Mouse (Mus musculus): ENCODE results near the gene Nphp4. TPM values are rescaled to one million over a fixed set of nuclear protein-coding genes. Genes with fewer than 3 reads are reported as not detected.

Nphp4 gene
- polyA plus RNA-seq, 1 experiment from 2014 or later: 4.0 TPM

- Histone ChIP-seq H3K27ac (ENCODE audit: low read length) (no peak overlapping the region), H3K27me3 (ENCODE audit: control insufficient read depth, insufficient read depth, low read length) (no peaks in the 10 kb centered on the region), H3K4me3 (ENCODE audit: low read depth, low read length) (no peak overlapping the region), H3K36me3 (ENCODE audit: control insufficient read depth, insufficient read depth, low read length) (no peaks in the 10 kb centered on the region), H3K4me2 (replicated peaks; ENCODE audit: low read depth, low read length) (no peak overlapping the region), H3K4me1 (ENCODE audit: control insufficient read depth, insufficient read depth, low read length) (no peaks in the 10 kb centered on the region), H3K9ac (replicated peaks; ENCODE audit: low read depth, low read length) (no peak overlapping the region), H3K9me3 (ENCODE audit: control insufficient read depth, low read depth, low read length) (no peaks in the 10 kb centered on the region)
- no peak for ATAC-seq (ENCODE audit: insufficient number of reproducible peaks, insufficient read depth, low FRiP score, low read depth)
- WGBS: 36% methylated on average over 8 of the region's 8 CpGs
Measured at GRCm38 (mm10) chr4:152465116-152465515, 11.4 kb upstream of the Nphp4 start.

- Histone ChIP-seq H3K36me3 (ENCODE audit: control insufficient read depth, insufficient read depth, low read length) (no peaks in the 10 kb centered on the region), H3K4me1 (ENCODE audit: control insufficient read depth, insufficient read depth, low read length) (no peaks in the 10 kb centered on the region), H3K4me3 (ENCODE audit: low read depth, low read length) (no peak overlapping the region), H3K27ac (ENCODE audit: low read length) (no peak overlapping the region), H3K9ac (replicated peaks; ENCODE audit: low read depth, low read length) (no peak overlapping the region), H3K9me3 (ENCODE audit: control insufficient read depth, low read depth, low read length) (0 out of 2 replicates have a peak, but pooled peaks cover 3% of the 10 kb centered on the region), H3K4me2 (replicated peaks; ENCODE audit: low read depth, low read length) (no peak overlapping the region), H3K27me3 (ENCODE audit: control insufficient read depth, insufficient read depth, low read length) (no peaks in the 10 kb centered on the region)
- ATAC-seq (ENCODE audit: insufficient number of reproducible peaks, insufficient read depth, low FRiP score, low read depth): no peak
- 86% methylated on average over 13 of the region's 13 CpGs for WGBS
Measured at GRCm38 (mm10) chr4:152466601-152467000, 9.9 kb upstream of the Nphp4 start.

DNA sequence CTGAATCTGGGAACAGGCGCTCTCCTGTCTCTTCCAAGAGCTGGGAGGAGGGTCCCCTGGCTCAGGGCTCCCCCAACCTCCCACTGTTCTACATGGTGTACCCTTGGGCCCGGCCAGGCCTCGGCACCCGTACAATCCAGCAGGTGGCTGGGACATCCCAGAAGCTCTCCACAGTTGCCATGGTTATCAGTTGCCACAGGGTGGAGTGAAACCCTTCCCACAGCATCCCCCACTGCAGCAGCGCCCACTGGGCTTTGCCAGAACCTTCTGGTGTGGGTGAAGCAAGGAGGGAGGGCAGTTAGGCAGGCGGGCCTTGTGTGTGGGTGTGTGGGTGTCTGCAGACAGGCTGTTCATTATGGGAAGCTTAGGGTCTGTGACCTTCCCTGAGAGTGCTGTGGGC, 8.6 kb upstream of the Nphp4 start:
- Histone ChIP-seq H3K4me3 (ENCODE audit: low read depth, low read length) (no peak overlapping the region), H3K27me3 (ENCODE audit: control insufficient read depth, insufficient read depth, low read length) (no peaks in the 10 kb centered on the region), H3K4me1 (ENCODE audit: control insufficient read depth, insufficient read depth, low read length) (no peaks in the 10 kb centered on the region), H3K9me3 (ENCODE audit: control insufficient read depth, low read depth, low read length) (peaks cover 5% of the 10 kb centered on the region; the same call in 1 of the 2 replicates), H3K36me3 (ENCODE audit: control insufficient read depth, insufficient read depth, low read length) (no peaks in the 10 kb centered on the region), H3K9ac (replicated peaks; ENCODE audit: low read depth, low read length) (no peak overlapping the region), H3K4me2 (replicated peaks; ENCODE audit: low read depth, low read length) (no peak overlapping the region), H3K27ac (ENCODE audit: low read length) (no peak overlapping the region)
- WGBS: 82% methylated on average over 6 of the region's 6 CpGs
- no peak for ATAC-seq (ENCODE audit: insufficient number of reproducible peaks, insufficient read depth, low FRiP score, low read depth)

DNA sequence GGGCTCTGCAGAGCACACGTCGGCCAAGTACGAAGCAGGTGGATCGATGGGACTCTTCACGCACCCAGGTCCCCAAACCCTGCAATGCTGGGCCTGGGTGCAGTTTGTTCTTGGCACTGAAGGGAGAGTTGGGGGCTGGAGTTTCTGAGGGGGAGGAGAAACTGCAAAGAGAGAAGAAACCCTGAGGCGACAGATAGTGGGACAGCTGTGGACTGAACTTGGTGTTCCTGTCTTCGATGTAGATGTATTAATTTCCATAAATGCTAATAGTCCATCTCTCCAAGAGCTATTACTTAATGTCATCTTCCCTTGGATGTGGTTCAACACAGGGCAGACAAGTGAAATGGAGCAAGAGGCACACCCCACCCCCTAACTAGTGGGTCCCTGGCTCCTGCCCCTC, 565 bp upstream of the Nphp4 start:
- Histone ChIP-seq H3K4me2 (replicated peaks; ENCODE audit: low read depth, low read length) (no peak overlapping the region), H3K36me3 (ENCODE audit: control insufficient read depth, insufficient read depth, low read length) (no peaks in the 10 kb centered on the region), H3K9ac (replicated peaks; ENCODE audit: low read depth, low read length) (no peak overlapping the region), H3K27ac (ENCODE audit: low read length) (no peak overlapping the region), H3K9me3 (ENCODE audit: control insufficient read depth, low read depth, low read length) (peaks cover 5% of the 10 kb centered on the region; the same call in 1 of the 2 replicates), H3K4me3 (ENCODE audit: low read depth, low read length) (no peak overlapping the region), H3K4me1 (ENCODE audit: control insufficient read depth, insufficient read depth, low read length) (peaks cover 5% of the 10 kb centered on the region; the same call in 1 of the 2 replicates), H3K27me3 (ENCODE audit: control insufficient read depth, insufficient read depth, low read length) (no peaks in the 10 kb centered on the region)
- WGBS: 78% methylated on average over 7 of the region's 7 CpGs
- no peak for ATAC-seq (ENCODE audit: insufficient number of reproducible peaks, insufficient read depth, low FRiP score, low read depth)

DNA sequence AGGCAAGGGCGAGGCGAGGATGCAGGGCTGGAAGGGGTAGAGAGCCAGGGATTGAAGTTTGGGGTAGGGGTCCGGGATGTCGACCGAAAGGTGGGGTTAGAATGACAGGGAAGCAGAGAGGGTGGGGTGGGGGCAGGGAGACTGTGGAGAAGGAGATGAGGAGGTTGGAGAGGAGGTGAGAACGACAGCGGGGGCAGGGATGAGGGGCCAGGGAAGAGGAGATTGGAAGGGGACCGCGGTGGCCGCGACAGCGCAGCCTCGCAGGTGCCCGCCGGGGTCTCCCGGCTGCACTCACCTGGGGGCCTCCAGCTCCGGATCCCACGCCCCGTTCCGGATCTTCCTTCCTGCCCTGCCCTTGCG, 580 bp downstream of the Nphp4 start:
- H3K4me2 ChIP-seq (replicated peaks; ENCODE audit: low read depth, low read length): peak overlapping the region; percentile 74
- H3K27ac ChIP-seq (ENCODE audit: low read length): no peak overlapping the region
- no peaks in the 10 kb centered on the region; the same call in 1 of the 2 replicates for H3K9me3 ChIP-seq (ENCODE audit: control insufficient read depth, low read depth, low read length)
- H3K4me3 ChIP-seq (ENCODE audit: low read depth, low read length): peak overlapping the region; percentile 74
- H3K27me3 ChIP-seq (ENCODE audit: control insufficient read depth, insufficient read depth, low read length): no peaks in the 10 kb centered on the region
- peaks cover 5% of the 10 kb centered on the region; the same call in 1 of the 2 replicates for H3K4me1 ChIP-seq (ENCODE audit: control insufficient read depth, insufficient read depth, low read length)
- ATAC-seq (ENCODE audit: insufficient number of reproducible peaks, insufficient read depth, low FRiP score, low read depth): no peak
- WGBS: under 1% methylated on average over 21 of the region's 21 CpGs
- H3K36me3 ChIP-seq (ENCODE audit: control insufficient read depth, insufficient read depth, low read length): no peaks in the 10 kb centered on the region
- H3K9ac ChIP-seq (replicated peaks; ENCODE audit: low read depth, low read length): peak overlapping the region; percentile 42; the same call in 1 of the 2 replicates

GRCm38 (mm10) chr4:152477466-152478223, 1.1 kb downstream of the Nphp4 start, which contains the start of gene Kcnab2:
TSS of gene Kcnab2 (minus strand) at chr4:152477871.
- peaks cover 5% of the 10 kb centered on the region; the same call in 1 of the 2 replicates for H3K4me1 ChIP-seq (ENCODE audit: control insufficient read depth, insufficient read depth, low read length)
- peak; percentile 97 for ATAC-seq (ENCODE audit: insufficient number of reproducible peaks, insufficient read depth, low FRiP score, low read depth)
- no peaks in the 10 kb centered on the region for H3K27me3 ChIP-seq (ENCODE audit: control insufficient read depth, insufficient read depth, low read length)
- H3K9ac ChIP-seq (replicated peaks; ENCODE audit: low read depth, low read length): peak within 1 kb of the TSS; percentile 58
- peak within 1 kb of the TSS; percentile 74 for H3K4me3 ChIP-seq (ENCODE audit: low read depth, low read length)
- H3K4me2 ChIP-seq (replicated peaks; ENCODE audit: low read depth, low read length): peak within 1 kb of the TSS; percentile 85
- no peaks in the 10 kb centered on the region for H3K36me3 ChIP-seq (ENCODE audit: control insufficient read depth, insufficient read depth, low read length)
- peak within 1 kb of the TSS; percentile 55; the same call in 1 of the 2 replicates for H3K27ac ChIP-seq (ENCODE audit: low read length)
- WGBS: under 1% methylated on average over 63 of the region's 63 CpGs
- no peaks in the 10 kb centered on the region; the same call in 1 of the 2 replicates for H3K9me3 ChIP-seq (ENCODE audit: control insufficient read depth, low read depth, low read length)

- WGBS: under 1% methylated on average over 13 of the region's 13 CpGs
- no peaks in the 10 kb centered on the region for H3K27me3 ChIP-seq (ENCODE audit: control insufficient read depth, insufficient read depth, low read length)
- H3K4me2 ChIP-seq (replicated peaks; ENCODE audit: low read depth, low read length): peak overlapping the region; percentile 85
- no peaks in the 10 kb centered on the region for H3K9me3 ChIP-seq (ENCODE audit: control insufficient read depth, low read depth, low read length)
- peak overlapping the region; percentile 58 for H3K9ac ChIP-seq (replicated peaks; ENCODE audit: low read depth, low read length)
- H3K36me3 ChIP-seq (ENCODE audit: control insufficient read depth, insufficient read depth, low read length): no peaks in the 10 kb centered on the region
- peaks cover 5% of the 10 kb centered on the region; the same call in 1 of the 2 replicates for H3K4me1 ChIP-seq (ENCODE audit: control insufficient read depth, insufficient read depth, low read length)
- 0 out of 2 replicates have a peak, but pooled peaks have one; percentile 24 for ATAC-seq (ENCODE audit: insufficient number of reproducible peaks, insufficient read depth, low FRiP score, low read depth)
- peak overlapping the region; percentile 55; the same call in 1 of the 2 replicates for H3K27ac ChIP-seq (ENCODE audit: low read length)
- H3K4me3 ChIP-seq (ENCODE audit: low read depth, low read length): peak overlapping the region; percentile 74
Measured at GRCm38 (mm10) chr4:152478224-152478567, 1.7 kb downstream of the Nphp4 start.

DNA sequence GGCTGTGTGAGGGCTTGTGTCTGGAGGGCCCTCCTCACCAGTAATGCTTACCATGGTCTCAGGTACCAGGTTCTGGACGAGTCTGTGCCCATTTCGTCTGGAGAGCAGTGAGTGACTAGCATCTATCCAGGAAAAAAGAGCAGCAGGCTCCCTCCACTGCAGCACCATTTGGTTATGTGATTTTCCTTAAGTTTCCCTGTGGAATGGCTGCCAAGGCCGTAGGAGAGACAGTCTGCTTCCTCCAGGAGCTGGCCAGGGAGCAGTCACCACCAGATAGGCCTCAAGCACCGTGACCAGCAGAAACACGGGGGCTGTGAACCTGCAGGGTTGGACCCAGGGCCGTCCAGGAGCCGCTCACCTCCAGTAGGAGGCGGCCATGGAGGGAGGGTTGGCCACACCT, 3.9 kb downstream of the Nphp4 start:
- H3K4me3 ChIP-seq (ENCODE audit: low read depth, low read length): no peak overlapping the region
- H3K27me3 ChIP-seq (ENCODE audit: control insufficient read depth, insufficient read depth, low read length): no peaks in the 10 kb centered on the region
- H3K9me3 ChIP-seq (ENCODE audit: control insufficient read depth, low read depth, low read length): no peaks in the 10 kb centered on the region
- no peaks in the 10 kb centered on the region for H3K36me3 ChIP-seq (ENCODE audit: control insufficient read depth, insufficient read depth, low read length)
- 51% methylated on average over 8 of the region's 8 CpGs for WGBS
- no peak overlapping the region for H3K9ac ChIP-seq (replicated peaks; ENCODE audit: low read depth, low read length)
- no peak overlapping the region for H3K27ac ChIP-seq (ENCODE audit: low read length)
- H3K4me1 ChIP-seq (ENCODE audit: control insufficient read depth, insufficient read depth, low read length): peaks cover 5% of the 10 kb centered on the region; the same call in 1 of the 2 replicates
- ATAC-seq (ENCODE audit: insufficient number of reproducible peaks, insufficient read depth, low FRiP score, low read depth): no peak
- no peak overlapping the region for H3K4me2 ChIP-seq (replicated peaks; ENCODE audit: low read depth, low read length)
